Mouse (Mus musculus): ENCODE measurements at regions not wholly inside any gene's neighbourhood (a gene's known extent, or its start where the extent isn't known, plus 50 kb on each side); places are given as distances from the start of the nearest gene placed in this dataset.

GRCm38 (mm10) chr2:117524437-117524836 lies 181.6 kb upstream of the Rasgrp1 start:
- no peak for TF ChIP-seq POLR2A (IDR thresholded peaks at IDR 0.05; ENCODE audit: low read depth, low read length)
- TF ChIP-seq CTCF (IDR thresholded peaks at IDR 0.05; ENCODE audit: extremely low read depth, insufficient read length, insufficient replicate concordance, low read depth, low read length): no peak

Data from small intestine, adult 2 months (tissue).